Mouse (Mus musculus) right cerebral cortex, postnatal 36 days (tissue): ENCODE measurements at regions not wholly inside any gene's neighbourhood (a gene's known extent, or its start where the extent isn't known, plus 50 kb on each side); places are given as distances from the start of the nearest gene placed in this dataset.
A peak's percentile ranks its signal among the peaks of the same experiment; 100 is the strongest.

ENCODE experiments used
- DNase-seq, 2 experiments: peaks; one replicate each; pipeline ENCODE4 v3.0.0; 2022; ENCODE audit warnings: low spot score in 2 of 2, mixed read lengths in 1 of 2

DNA sequence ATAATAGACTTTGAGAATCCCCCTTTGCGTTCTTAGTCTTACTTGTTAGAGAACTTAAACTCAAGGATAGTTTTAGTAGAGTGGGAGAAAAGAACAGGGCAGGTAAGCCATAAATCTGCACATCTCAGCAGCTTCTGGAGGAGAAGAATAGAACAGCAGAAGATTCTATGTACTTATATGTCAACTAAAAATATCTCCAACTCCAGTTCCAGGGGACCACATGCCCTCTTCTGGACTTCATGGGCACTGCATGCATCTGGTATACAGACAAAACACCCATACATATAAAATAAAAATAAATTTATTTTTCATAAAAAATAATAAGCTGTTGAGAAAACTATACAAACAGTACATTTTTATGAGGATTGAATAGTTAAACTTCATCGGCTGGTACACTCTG is 196.4 kb downstream of the Mettl4 start:
- DNase-seq: no peak

- DNase-seq: peak in 1 of 2 experiments; percentile 10
These were observed 221.1 kb downstream of the Mettl4 start for GRCm38 (mm10) chr17:94528765-94529164.
